Mouse (Mus musculus) retina, embryonic 14.5 days (tissue): ENCODE measurements at regions not wholly inside any gene's neighbourhood (a gene's known extent, or its start where the extent isn't known, plus 50 kb on each side); places are given as distances from the start of the nearest gene placed in this dataset.

Source experiments
- DNase-seq: peaks from one replicate; pipeline ENCODE4 v3.0.0-alpha.2; 2015; ENCODE audit warnings: low spot score

DNA sequence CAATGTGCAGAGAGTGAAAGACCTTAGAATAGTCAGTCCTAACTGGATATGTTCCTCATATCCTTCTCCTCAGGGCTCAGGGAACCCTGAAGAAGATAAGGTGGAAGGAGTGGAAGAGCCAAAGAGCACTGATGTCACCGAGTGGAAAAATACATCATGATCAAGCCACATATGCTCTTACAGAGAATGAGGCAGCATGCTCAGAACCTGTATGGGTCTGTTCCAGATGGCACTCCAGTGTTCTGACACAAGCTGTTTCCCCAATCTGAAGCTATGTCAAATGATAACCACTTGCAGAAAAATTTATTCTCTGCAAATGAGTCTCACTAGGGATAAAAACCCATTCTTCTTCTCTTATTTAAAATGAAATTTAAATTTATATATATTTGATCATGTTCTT, 572.6 kb upstream of the Robo2 start:
- no peak for DNase-seq

GRCm38 (mm10) chr16:74966099-74966498, 554.5 kb upstream of the Robo2 start:
- no peak for DNase-seq

GRCm38 (mm10) chr16:74929739-74930138, 518.1 kb upstream of the Robo2 start:
- no peak for DNase-seq

DNA sequence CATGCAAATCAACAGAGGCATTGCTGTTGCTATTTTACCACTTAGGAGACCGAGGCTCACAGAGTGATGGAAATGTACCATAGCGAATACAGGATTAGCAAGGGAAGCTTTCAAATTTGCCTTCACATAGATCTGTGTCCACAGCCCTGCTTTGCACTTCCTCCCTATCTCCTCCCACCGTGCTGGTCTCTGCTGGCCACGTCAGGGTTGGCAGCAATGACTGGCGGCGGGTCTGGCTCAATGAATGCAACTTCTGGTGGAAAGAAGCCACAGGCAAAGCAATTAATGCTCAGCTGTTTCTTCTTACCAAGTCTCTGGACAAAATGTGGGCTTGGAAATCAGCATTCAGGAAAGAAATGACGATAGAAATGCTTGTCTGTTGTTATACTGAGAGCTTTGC, 489.2 kb upstream of the Robo2 start:
- DNase-seq, result no peak

DNA sequence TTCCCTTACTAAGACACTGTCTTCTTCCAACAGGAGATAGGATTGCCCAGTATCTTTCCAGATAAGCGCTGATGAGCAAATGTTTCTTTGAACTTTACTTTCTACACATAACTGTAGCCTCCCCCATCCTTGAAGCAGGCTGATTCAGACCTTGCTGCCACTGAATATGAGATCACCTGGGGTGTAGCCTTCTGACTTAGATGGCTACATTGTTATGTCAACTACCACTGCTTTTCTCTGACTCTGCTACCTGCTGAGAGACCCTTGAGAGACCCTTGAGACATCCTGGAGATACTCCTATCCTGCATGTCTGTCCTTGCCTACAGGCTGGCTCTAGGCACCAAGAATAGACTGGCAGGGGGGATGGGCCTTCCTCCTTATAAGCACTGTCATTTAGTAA, 476.1 kb upstream of the Robo2 start:
- DNase-seq, result no peak

- DNase-seq, result no peak
Observed at GRCm38 (mm10) chr16:74878603-74879002, 467.0 kb upstream of the Robo2 start.

DNA sequence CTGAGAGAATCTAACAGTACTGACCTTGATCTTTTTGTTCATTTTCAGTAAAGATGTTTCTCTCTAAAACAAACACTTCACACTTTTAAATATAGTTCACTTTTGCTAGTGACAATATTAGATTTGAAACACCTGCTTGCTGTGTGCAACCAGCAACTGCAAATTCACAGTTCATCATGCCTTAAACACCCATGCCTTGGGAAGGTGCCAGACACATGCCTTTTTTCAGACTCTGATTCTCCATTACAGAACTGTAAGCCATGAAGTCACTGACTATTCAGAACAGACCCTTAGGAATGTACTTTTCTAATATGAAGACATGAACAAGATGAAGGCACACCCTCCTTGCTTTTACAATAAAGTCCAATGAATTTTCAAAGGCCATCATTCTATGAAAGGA, 462.1 kb upstream of the Robo2 start:
- DNase-seq, result no peak

GRCm38 (mm10) chr16:74857752-74858151, 446.1 kb upstream of the Robo2 start:
- DNase-seq, result peak; percentile 72

GRCm38 (mm10) chr16:74840006-74840405, 428.4 kb upstream of the Robo2 start:
- DNase-seq, result peak; percentile 54

- DNase-seq, result peak; percentile 63
Observed at GRCm38 (mm10) chr16:74814386-74814785, 402.8 kb upstream of the Robo2 start.

DNA sequence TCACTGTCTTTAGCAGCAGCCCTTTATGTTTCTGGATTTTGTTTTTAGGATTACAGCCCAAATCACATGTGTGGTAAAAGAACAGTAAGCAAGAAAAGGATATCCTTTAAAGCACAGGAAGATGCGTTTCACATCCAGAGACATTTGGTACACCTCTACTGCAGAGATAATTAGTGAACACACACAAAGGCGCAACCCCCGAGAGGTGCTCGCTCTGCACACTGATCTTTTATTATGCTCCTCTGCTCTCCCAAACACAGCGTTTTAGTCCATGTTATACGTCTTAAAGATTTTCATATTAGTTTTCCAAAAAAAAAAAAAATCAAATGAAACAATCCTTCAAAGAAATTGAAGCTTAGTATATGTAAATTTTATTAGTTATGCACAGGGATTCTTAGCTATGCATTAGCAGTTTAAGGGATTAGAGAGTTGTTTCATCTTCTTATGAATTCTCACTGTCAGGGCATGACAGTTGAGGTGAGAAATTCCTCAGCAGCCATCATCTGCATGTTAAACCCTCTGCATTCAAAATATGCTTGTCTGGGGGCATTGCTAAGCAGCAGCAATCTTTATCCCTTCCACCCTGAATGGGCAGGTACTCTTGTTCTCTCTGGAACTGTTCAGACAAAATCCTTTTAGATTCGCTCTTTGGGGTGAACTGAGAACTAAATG, 397.7 kb upstream of the Robo2 start:
- no peak for DNase-seq

DNA sequence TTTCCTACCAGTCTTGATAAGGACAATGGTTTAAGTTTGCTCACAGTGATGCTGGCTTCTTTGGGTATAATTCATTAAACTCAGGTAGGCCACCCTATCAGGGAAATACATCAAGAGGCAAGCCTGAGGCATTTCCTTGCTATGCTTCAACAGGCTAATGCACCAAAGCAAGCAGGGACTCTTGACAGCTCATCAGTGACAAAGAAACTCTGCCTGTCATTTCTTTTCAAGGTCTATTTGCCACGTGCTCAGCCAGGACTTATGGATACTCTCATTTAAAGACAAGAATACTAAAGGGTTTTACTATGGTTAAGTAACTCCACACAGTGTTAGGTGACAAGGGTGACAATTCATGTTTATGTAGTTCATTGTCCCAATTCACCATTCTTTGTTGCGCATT, 395.1 kb upstream of the Robo2 start:
- peak; percentile 38 for DNase-seq

DNA sequence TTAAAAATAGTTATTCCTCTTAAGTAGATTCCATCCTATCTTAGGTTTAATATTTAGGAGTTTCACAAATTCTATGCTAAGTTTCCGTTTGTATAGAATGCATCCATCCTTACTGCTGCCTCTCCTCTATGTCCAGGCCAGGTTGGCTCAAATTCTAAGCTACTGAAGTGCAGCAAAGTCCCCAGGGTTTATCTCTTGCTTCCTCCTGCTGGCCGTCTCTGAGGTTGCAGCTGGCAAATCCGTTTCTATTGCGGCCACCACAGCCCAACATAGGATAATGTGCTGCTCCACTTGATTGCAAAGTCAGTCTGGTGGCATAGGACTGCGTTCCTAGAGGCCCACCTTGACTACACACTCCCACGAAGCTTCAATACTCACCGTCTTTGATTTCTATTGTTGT, 389.7 kb upstream of the Robo2 start:
- peak; percentile 82 for DNase-seq

GRCm38 (mm10) chr16:74796303-74796653, 384.7 kb upstream of the Robo2 start:
- no peak for DNase-seq

DNA sequence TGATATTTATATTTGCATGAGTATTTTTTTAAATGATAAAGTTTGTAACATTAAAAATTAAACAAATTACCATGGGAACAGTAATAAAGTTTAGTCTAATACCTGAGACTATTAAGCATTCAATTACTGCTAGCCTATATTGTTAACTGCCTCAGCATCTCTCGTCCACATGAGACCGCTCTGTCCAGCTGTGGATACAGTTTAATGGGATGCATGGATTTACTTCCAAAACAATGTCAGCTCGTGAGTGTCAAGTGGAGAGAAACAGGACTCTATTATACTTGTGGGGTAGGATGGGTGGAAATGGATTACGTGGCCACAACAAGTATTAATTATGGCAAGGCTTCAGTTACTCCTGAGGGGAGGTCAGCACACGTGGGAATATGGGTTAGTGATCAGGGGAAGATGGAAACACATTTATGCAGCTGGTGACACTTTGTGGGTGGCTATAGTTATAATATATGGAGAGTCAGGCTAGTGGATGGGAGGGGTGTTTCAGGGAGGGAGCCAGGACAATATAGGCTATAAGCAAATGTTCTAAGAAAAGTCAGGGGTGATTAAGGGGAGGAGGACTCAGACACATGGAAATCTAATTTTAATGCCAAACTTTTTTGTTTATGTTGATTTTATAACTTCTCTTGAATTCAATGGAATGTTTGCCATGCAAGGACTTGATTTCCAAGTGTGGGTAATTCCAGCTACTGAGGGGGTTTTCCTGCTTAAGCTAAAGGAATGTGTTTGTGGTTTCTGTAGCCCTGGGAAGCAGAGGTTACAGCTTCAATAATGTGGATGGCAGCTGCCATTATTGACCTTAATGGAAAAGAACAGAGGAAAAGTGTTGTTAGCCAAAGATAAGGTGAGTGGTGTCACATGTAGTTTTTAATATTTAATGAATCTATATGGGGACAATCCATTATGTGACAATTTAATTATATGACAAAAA, 384.0 kb upstream of the Robo2 start:
- DNase-seq, result peak; percentile 24

DNA sequence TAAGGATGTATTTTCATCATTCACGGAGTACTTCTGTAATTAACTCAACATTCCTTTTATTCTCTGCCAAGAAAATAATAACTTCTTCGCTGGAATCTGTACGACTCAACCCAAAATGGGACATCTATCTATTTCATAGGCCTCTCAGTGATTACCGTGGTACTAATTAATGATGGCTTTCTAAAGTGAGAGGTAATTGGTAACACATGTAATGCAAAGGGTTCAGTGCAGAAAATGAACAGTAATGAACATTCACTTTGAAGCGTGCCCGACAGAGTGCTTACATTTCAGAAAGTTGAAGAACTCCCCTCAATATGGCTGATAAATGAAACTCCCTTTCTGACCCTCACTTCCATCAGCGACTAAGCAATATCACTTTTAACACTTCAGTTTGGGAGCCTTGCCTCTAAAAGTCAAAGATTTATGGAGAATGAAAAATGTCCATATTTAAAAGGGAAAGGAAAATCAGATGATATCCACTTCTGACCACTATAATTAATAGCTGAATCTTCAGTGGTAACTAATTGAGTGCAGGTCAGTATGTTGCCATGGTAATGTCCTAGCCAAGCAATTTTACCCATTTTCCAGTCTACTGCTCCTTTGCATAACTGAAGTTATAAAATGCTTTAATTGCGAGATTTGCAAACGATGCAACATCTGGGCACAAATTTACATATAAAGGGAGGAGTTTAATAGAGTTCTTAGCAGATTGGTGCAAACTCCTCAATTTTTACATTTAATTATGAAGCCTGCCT, 373.9 kb upstream of the Robo2 start:
- peak; percentile 61 for DNase-seq

GRCm38 (mm10) chr16:74780388-74780787, 368.8 kb upstream of the Robo2 start:
- DNase-seq, result no peak

DNA sequence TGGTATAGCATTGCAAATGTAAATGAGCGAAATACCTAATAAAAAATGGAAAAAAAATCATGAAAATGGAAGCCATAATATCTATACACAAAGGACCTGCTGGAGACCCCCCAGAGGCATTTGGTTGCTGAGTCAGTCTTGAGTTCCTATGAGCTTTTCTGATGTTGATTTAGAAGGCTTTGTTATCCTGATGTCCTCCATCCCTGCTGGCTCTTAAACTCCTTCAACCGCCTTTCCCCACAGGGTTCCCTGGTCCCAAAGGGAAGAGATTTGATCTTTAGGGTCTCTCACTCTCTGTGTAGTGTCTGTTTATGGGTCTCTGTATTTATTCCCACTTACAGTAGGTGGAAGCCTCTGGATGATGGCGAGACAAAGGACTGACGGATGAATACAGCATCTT, 356.6 kb upstream of the Robo2 start:
- DNase-seq, result no peak

DNA sequence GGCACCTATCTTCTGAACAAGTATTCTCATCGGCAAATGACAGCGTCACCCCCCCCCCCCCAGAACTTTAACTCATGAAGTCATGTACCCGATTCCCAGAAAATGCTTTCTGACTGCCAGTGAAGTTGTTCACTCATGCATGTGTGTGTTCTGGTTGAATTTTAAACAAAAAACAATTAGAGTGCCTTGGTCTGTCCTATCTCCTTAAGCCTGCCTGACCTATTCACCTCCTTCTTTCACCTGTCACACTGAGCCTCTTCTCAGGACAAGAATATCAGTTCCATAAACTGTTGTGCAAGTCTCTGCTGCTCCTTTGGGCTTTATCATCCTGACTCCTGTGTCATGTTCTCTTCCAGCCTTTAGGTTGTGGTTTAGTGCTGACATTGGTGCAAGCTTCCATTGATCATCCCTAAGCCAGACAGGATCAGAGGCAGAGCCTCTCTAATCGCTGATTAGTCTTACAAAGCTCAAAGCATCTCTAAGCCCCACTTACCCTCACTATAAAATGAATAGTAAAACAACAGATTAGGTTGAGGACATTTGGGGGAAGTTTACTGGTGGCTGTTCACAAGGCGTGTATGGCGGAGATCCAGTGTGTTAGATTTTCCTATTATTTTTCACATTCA, 345.2 kb upstream of the Robo2 start:
- DNase-seq, result peak; percentile 49

- no peak for DNase-seq
Observed at GRCm38 (mm10) chr16:74750900-74751299, 339.3 kb upstream of the Robo2 start.

- DNase-seq, result no peak
Observed at GRCm38 (mm10) chr16:74749006-74749405, 337.4 kb upstream of the Robo2 start.

GRCm38 (mm10) chr16:74743512-74743911, 331.9 kb upstream of the Robo2 start:
- DNase-seq, result no peak
